Mouse (Mus musculus) limb, embryonic 14.5 days (tissue): Measurements from ENCODE around the gene 1700020N01Rik. TPM values are rescaled to one million over a fixed set of nuclear protein-coding genes. Genes with fewer than 3 reads are reported as not detected.

Source experiments
- ATAC-seq: fragments of 200-750 bp; cut with Nextera tagmentation; 2 replicates; pipeline ENCODE4 v1.8.0; 2017; ENCODE audit warnings: low read depth, moderate number of reproducible peaks, moderate TSS enrichment; ENCODE audit not compliant: low FRiP score
- DNase-seq: peaks from one replicate; pipeline ENCODE4 v3.0.0-alpha.2; 2015; ENCODE audit warnings: low spot score
- H3K27ac ChIP-seq: fragments of 300-500 bp; sonication (generic); replicated peaks from 2 replicates; pipeline ENCODE4 v1.5.1; 2014; ENCODE audit warnings: low read depth, mild to moderate bottlenecking, low read length, moderate library complexity, mixed read lengths
- H3K27me3 ChIP-seq: fragments of 300-500 bp; sonication (generic); 2 replicates; pipeline ENCODE4 v1.6.1; 2014; ENCODE audit warnings: low read length, mixed read lengths; ENCODE audit not compliant: control insufficient read depth, insufficient read depth
- H3K36me3 ChIP-seq: fragments of 300-500 bp; sonication (generic); 2 replicates; pipeline ENCODE4 v1.6.1; 2014; ENCODE audit warnings: mild to moderate bottlenecking, low read length, moderate library complexity, mixed read lengths; ENCODE audit not compliant: control insufficient read depth, insufficient read depth
- H3K4me1 ChIP-seq: fragments of 300-500 bp; sonication (generic); 2 replicates; pipeline ENCODE4 v1.6.1; 2014; ENCODE audit warnings: antibody characterized with exemption, low read length, mixed read lengths; ENCODE audit not compliant: control insufficient read depth, insufficient read depth
- H3K4me2 ChIP-seq: fragments of 300-500 bp; sonication (generic); replicated peaks from 2 replicates; pipeline ENCODE4 v1.6.1; 2014; ENCODE audit warnings: low read depth, mild to moderate bottlenecking, low read length, moderate library complexity; ENCODE audit not compliant: severe bottlenecking
- H3K4me3 ChIP-seq: fragments of 300-500 bp; sonication (generic); replicated peaks from 2 replicates; pipeline ENCODE4 v1.5.1; 2014; ENCODE audit warnings: low read length
- H3K9ac ChIP-seq: fragments of 300-500 bp; sonication (generic); 2 replicates; pipeline ENCODE4 v1.6.1; 2014; ENCODE audit warnings: mild to moderate bottlenecking, low read depth, low read length, moderate library complexity; ENCODE audit not compliant: severe bottlenecking
- H3K9me3 ChIP-seq: fragments of 300-500 bp; sonication (generic); 2 replicates; pipeline ENCODE4 v1.6.1; 2016; ENCODE audit warnings: low read length; ENCODE audit not compliant: control insufficient read depth
- POLR2A ChIP-seq: fragments of 200-500 bp; IDR thresholded peaks from 2 replicates; pipeline ENCODE4 v1.8.0; 2012; ENCODE audit warnings: inconsistent platforms, mild to moderate bottlenecking, moderate library complexity, borderline replicate concordance; ENCODE audit not compliant: insufficient read depth, insufficient read length; ENCODE audit errors: extremely low read depth
- WGBS: fragments of 180-500 bp; shearing (Covaris S2); extraction: QIAGEN DNeasy Blood & Tissue Kit; methylation state at CpG from one replicate; pipeline ENCODE4 v1.1.7; 2014; 5-methylcytosine and 5-hydroxymethylcytosine counted together
- polyA plus RNA-seq, 2 experiments: library from polyadenylated mRNA; depleted of rRNA in 1 of 2; stranded (reverse) in 1 of 2; unstranded in 1 of 2; fragments of >200 nt; fragmentation: Nextera tagmentation in 1 of 2; extraction: Ambion mirVana in 1 of 2; gene quantifications; 2 replicates each; pipeline versions ENCODE4 v1.2.1 to v1.2.3; 2012 to 2014

1700020N01Rik gene
- polyA plus RNA-seq, 2 experiments, result not detected

GRCm38 (mm10) chr10:21577798-21578197 is 15.1 kb upstream of the 1700020N01Rik start:
- H3K4me3 ChIP-seq, result no peak overlapping the region
- H3K9me3 ChIP-seq, result no peaks in the 10 kb centered on the region
- ATAC-seq (no peak), DNase-seq (no peak)
- no peaks in the 10 kb centered on the region for H3K27me3 ChIP-seq
- no peak overlapping the region for H3K4me2 ChIP-seq
- H3K36me3 ChIP-seq, result no peaks in the 10 kb centered on the region
- no peak overlapping the region for H3K9ac ChIP-seq
- no peaks in the 10 kb centered on the region for H3K4me1 ChIP-seq
- no peak for TF ChIP-seq POLR2A
- 90% methylated on average over 6 of the region's 6 CpGs for WGBS
- no peak overlapping the region for H3K27ac ChIP-seq

DNA sequence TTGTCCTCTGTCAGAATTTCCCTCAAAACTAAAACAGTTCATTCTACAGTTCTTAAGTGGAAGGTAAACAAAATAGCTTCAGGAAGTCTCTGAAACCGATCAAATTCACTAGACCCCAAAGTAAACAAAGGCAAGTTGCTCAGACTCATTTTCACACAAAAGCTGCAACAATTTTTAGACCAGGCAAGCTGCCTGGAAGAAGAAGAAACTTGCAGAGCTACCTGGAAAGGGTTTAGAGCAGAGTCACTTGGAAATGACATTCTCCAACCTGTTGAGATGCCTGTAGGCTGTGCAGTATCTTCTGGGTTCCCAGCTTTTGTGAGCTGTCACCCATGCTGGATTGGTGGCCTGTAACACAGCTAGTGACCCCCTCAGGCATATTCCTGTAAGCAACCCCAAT is 11.4 kb upstream of the 1700020N01Rik start:
- WGBS, result 88% methylated on average over 1 of the region's 1 CpGs
- no peaks in the 10 kb centered on the region for H3K36me3 ChIP-seq
- no peaks in the 10 kb centered on the region for H3K27me3 ChIP-seq
- H3K27ac ChIP-seq, result no peak overlapping the region
- no peaks in the 10 kb centered on the region for H3K4me1 ChIP-seq
- DNase-seq (no peak), ATAC-seq (no peak)
- no peak overlapping the region for H3K4me3 ChIP-seq
- no peaks in the 10 kb centered on the region for H3K9me3 ChIP-seq
- no peak overlapping the region for H3K4me2 ChIP-seq
- TF ChIP-seq POLR2A, result no peak
- no peak overlapping the region for H3K9ac ChIP-seq

- Histone ChIP-seq H3K9me3 (no peaks in the 10 kb centered on the region), H3K4me1 (no peaks in the 10 kb centered on the region), H3K9ac (no peak overlapping the region), H3K27ac (no peak overlapping the region), H3K27me3 (no peaks in the 10 kb centered on the region), H3K4me2 (no peak overlapping the region), H3K4me3 (no peak overlapping the region), H3K36me3 (no peaks in the 10 kb centered on the region)
- ATAC-seq, result no peak
- TF ChIP-seq POLR2A, result no peak
- 38% methylated on average over 2 of the region's 2 CpGs for WGBS
- DNase-seq, result peak; percentile 53
These were observed 5.9 kb upstream of the 1700020N01Rik start for GRCm38 (mm10) chr10:21587041-21587440.

- Histone ChIP-seq H3K27me3 (no peaks in the 10 kb centered on the region), H3K4me3 (no peak overlapping the region), H3K9me3 (no peaks in the 10 kb centered on the region), H3K36me3 (no peaks in the 10 kb centered on the region), H3K4me2 (no peak overlapping the region), H3K4me1 (no peaks in the 10 kb centered on the region), H3K27ac (no peak overlapping the region), H3K9ac (no peak overlapping the region)
- no peak for TF ChIP-seq POLR2A
- DNase-seq, result no peak
- 87% methylated on average over 4 of the region's 4 CpGs for WGBS
- ATAC-seq, result no peak
These were observed 4.7 kb upstream of the 1700020N01Rik start for GRCm38 (mm10) chr10:21588007-21588852.

- WGBS, result 32% methylated on average over 5 of the region's 5 CpGs
- peak; percentile 29 for DNase-seq
- no peak for ATAC-seq
These were observed 8.0 kb downstream of the 1700020N01Rik start for GRCm38 (mm10) chr10:21600931-21601330.

More at GRCm38 (mm10) chr10:21600931-21601330, 8.0 kb downstream of the 1700020N01Rik start:
- TF ChIP-seq POLR2A, result no peak
- H3K4me2 ChIP-seq, result no peak overlapping the region
- H3K27ac ChIP-seq, result no peak overlapping the region
- no peaks in the 10 kb centered on the region for H3K9me3 ChIP-seq
- no peak overlapping the region for H3K4me3 ChIP-seq
- no peaks in the 10 kb centered on the region for H3K36me3 ChIP-seq
- H3K27me3 ChIP-seq, result no peaks in the 10 kb centered on the region
- H3K9ac ChIP-seq, result no peak overlapping the region
- H3K4me1 ChIP-seq, result peaks cover 15% of the 10 kb centered on the region
